Mouse (Mus musculus) layer of hippocampus, adult 2 months (tissue): ENCODE measurements around the gene Arhgap23. TPM values are rescaled to one million over a fixed set of nuclear protein-coding genes. Genes with fewer than 3 reads are reported as not detected.

Experiments
- DNase-seq, 2 experiments: peaks; one replicate each; pipeline ENCODE4 v3.0.0; 2022; ENCODE audit warnings: low spot score in 2 of 2
- H3K27ac ChIP-seq: fragments of 200-600 bp; 2 replicates; pipeline ENCODE4 v1.8.1; 2022
- H3K4me3 ChIP-seq: fragments of 200-600 bp; 2 replicates; pipeline ENCODE4 v1.8.1; 2022; ENCODE audit warnings: mild to moderate bottlenecking
- CTCF ChIP-seq: fragments of 200-600 bp; conservative IDR thresholded peaks from 2 replicates; pipeline ENCODE4 v1.8.1; 2022; ENCODE audit warnings: antibody characterized with exemption, mild to moderate bottlenecking, moderate library complexity
- total RNA-seq, 2 experiments: library from RNA; stranded (reverse); gene quantifications; 2 replicates each; pipeline ENCODE4 v1.2.3; 2021

Arhgap23 gene
- total RNA-seq, 2 experiments from 2014 or later = 66.0 to 74.1 TPM

- H3K27ac ChIP-seq = peak overlapping the region; percentile 88
- DNase-seq = no peak
- TF ChIP-seq CTCF = no peak
- H3K4me3 ChIP-seq = no peak overlapping the region
Measured at GRCm38 (mm10) chr11:97542171-97543150, 127.1 kb downstream of the Arhgap23 start.

- peak; percentile 61 to 64 for DNase-seq
- Histone ChIP-seq H3K27ac (peak overlapping the region; percentile 88), H3K4me3 (peak overlapping the region; percentile 6; the same call in 1 of the 2 replicates)
- no peak for TF ChIP-seq CTCF
Measured at GRCm38 (mm10) chr11:97543181-97543733, 127.9 kb downstream of the Arhgap23 start.

GRCm38 (mm10) chr11:97543883-97544282, 128.6 kb downstream of the Arhgap23 start:
- no peak overlapping the region; the same call in 1 of the 2 replicates for H3K4me3 ChIP-seq
- H3K27ac ChIP-seq = peak overlapping the region; percentile 88

DNA sequence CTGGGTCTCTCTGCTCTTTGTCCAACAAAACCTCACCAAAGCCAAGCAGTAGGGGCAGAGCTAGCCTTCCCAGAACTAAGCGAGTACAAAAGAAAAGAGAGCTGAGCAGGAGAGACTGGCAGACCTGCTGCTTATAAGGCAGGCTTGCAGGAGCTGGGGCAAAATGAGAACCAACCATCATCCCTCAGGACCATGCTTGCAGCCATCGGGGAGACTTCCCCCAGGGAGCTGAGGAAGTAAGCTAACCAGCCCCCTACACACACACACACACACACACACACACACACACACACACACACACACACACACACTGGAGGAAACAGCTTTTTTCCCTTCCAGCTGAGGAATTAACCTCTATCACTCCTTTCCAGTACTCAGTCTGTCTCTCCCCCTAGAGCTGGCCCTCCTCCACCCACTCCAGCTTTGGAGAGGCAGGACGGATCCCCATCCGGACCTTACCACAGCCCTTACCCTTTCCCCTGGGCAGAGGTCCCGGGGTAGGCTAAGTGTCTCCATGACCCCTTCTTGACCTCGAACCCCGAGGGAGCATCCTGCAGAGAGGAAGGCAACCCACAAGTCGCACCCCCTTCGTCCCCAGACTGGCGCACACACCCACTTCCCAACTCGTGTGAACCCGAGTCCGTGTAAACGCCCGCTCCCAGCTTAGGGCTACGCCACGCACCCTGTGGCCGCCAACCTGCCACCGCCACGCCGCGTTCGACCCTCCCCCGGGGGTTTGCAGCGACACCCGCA, 130.7 kb downstream of the Arhgap23 start:
- peak overlapping the region; percentile 67 for H3K4me3 ChIP-seq
- no peak for TF ChIP-seq CTCF
- peak overlapping the region; percentile 93 for H3K27ac ChIP-seq

More at GRCm38 (mm10) chr11:97543883-97544282, 128.6 kb downstream of the Arhgap23 start:
- no peak for DNase-seq
- no peak for TF ChIP-seq CTCF

GRCm38 (mm10) chr11:97546804-97547411, 131.6 kb downstream of the Arhgap23 start:
- peak overlapping the region; percentile 93 for H3K27ac ChIP-seq
- peak in 1 of 2 experiments; percentile 52 for DNase-seq

More for the DNA sequence above, 130.7 kb downstream of the Arhgap23 start:
- DNase-seq = no peak

DNA sequence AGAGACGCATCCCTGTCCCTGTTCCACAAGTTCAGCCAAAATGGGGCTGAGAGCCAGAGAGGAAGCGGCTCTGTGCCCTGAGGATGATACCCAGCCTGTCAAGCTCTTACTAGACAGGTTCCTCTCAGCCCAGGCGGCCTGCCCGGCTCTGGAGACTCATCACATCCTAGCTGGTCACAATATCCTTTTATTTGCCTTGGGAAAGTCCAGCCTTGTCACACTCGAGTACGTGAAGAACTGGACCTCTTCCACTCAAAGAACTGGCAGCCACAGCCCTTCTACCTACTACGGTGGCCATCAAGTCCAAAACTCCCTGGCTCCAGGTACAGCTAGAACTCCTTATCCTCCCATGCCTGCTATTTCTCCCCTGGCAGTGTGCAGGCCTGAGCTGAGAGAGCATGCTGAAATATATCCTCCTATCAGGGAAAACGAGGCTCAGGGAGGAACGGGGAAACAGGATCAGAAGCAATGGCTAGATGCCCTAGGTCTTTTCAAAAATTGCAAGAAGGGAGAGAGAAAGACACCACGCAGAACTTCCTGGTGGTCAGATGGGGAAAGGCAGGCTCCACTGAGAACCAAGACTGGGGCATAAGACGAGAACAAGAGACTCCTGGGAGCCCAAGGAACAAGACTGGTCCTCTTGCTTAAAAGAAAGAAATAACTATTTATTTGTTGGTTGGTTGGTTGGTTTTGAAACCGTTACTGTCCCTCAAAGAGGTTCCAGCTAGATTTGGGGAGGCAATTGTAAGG, 132.8 kb downstream of the Arhgap23 start:
- peak overlapping the region; percentile 93 for H3K27ac ChIP-seq
- H3K4me3 ChIP-seq = no peak overlapping the region
- DNase-seq = no peak
- peak; percentile 57 for TF ChIP-seq CTCF

More at GRCm38 (mm10) chr11:97546804-97547411, 131.6 kb downstream of the Arhgap23 start:
- TF ChIP-seq CTCF = no peak
- H3K4me3 ChIP-seq = peak overlapping the region; percentile 67

DNA sequence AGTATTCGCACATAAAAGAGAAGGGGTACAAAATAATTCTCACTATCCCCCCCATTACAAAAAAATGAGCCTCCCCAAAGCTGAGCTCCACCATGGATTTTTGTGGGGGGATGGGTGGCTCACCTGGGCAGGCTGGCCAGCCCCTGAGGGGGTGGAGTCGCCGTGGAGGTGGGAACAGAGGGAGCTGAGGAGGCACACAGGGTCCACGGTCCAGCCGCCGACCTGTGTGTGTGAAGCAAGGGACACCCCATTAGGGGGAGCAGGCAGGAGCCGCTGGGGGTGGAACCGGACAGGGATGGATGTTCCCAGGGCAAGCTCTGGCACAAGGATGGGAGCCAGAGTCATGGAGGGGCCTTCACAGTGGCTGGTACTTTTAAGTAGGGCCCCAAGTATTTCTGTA, 133.4 kb downstream of the Arhgap23 start:
- TF ChIP-seq CTCF = no peak
- Histone ChIP-seq H3K4me3 (no peak overlapping the region), H3K27ac (peak overlapping the region; percentile 93; the same call in 1 of the 2 replicates)
- DNase-seq = no peak

Other genes with a start within 250 kb of the Arhgap23 start
- 100 to 1,000 TPM; 128 to 133 TPM for gene Kpnb1, start 227.7 kb upstream of the Arhgap23 start, total RNA-seq
- 100 to 1,000 TPM; 142 to 151 TPM for gene Npepps, start 134.9 kb upstream of the Arhgap23 start, total RNA-seq
- gene Mrpl45, start 99.8 kb upstream of the Arhgap23 start, total RNA-seq = 10 to 100 TPM; 24.9 to 30.3 TPM
- under 1 TPM; 0.20 to 0.33 TPM for gene Gpr179, start 63.5 kb upstream of the Arhgap23 start, total RNA-seq
- 10 to 100 TPM; 79.5 to 79.7 TPM for gene Socs7, start 53.0 kb upstream of the Arhgap23 start, total RNA-seq
- under 1 TPM in 1 of 2 experiments, not detected in 1; 0.25 TPM for gene 4933428G20Rik, start 84.8 kb downstream of the Arhgap23 start, total RNA-seq
- 100 to 1,000 TPM; 226 to 232 TPM for gene Srcin1, start 160.7 kb downstream of the Arhgap23 start, total RNA-seq
- 10 to 100 TPM; 34.1 to 35.1 TPM for gene Epop, start 214.2 kb downstream of the Arhgap23 start, total RNA-seq
- gene Mllt6, start 247.9 kb downstream of the Arhgap23 start, total RNA-seq = 100 to 1,000 TPM; 122 to 124 TPM